Mouse (Mus musculus): Measurements from ENCODE around the gene Gm20388. TPM values are rescaled to one million over a fixed set of nuclear protein-coding genes. Genes with fewer than 3 reads are reported as not detected.
A peak's percentile ranks its signal among the peaks of the same experiment; 100 is the strongest.

The Gm20388 gene
- polyA plus RNA-seq, 1 experiment from 2014 or later: not detected

DNA sequence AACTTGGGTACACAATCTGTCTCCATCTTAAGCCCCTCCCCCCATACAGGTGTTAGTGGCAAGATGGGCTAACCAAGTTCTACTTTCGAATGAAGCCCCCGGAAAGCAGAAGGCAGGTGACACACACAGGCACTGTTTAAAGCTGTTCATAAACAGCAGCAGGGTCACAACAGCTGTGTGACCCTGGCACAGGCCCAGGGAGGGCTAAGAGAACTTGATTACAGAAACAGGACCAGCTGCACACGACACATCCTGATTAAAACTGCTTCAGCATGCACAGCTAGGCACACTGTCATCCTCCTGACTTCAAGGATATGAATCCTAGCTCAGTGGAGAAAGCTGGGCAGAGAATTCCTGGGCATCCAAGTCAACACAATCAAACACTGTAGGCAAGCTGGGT, 1551.5 kb downstream of the Gm20388 start:
- Histone ChIP-seq H3K4me2 (replicated peaks; ENCODE audit: low read depth) (no peak overlapping the region), H3K9ac (ENCODE audit: low read length) (no peak overlapping the region), H3K9me3 (ENCODE audit: control insufficient read depth, low read length) (no peaks in the 10 kb centered on the region), H3K27me3 (ENCODE audit: control insufficient read depth, insufficient read depth, low read length) (no peaks in the 10 kb centered on the region), H3K36me3 (ENCODE audit: control insufficient read depth, insufficient read depth, low read length) (no peaks in the 10 kb centered on the region), H3K27ac (replicated peaks) (no peak overlapping the region), H3K4me3 (ENCODE audit: low read depth, low read length) (no peak overlapping the region), H3K4me1 (replicated peaks; ENCODE audit: control insufficient read depth, insufficient read depth) (no peaks in the 10 kb centered on the region; the same call in 1 of the 2 replicates)
- TF ChIP-seq EP300 (optimal IDR thresholded peaks at IDR 0.05) (no peak), CTCF (IDR thresholded peaks at IDR 0.05; ENCODE audit: low read depth) (no peak)
- WGBS: 52% methylated on average over 3 of the region's 3 CpGs
- DNase-seq (ENCODE audit: low spot score) (no peak), ATAC-seq (ENCODE audit: low FRiP score, low TSS enrichment) (no peak)

- Histone ChIP-seq H3K36me3 (ENCODE audit: control insufficient read depth, insufficient read depth, low read length) (no peaks in the 10 kb centered on the region), H3K4me1 (replicated peaks; ENCODE audit: control insufficient read depth, insufficient read depth) (no peaks in the 10 kb centered on the region), H3K4me3 (ENCODE audit: low read depth, low read length) (no peak overlapping the region), H3K9me3 (ENCODE audit: control insufficient read depth, low read length) (no peaks in the 10 kb centered on the region), H3K4me2 (replicated peaks; ENCODE audit: low read depth) (no peak overlapping the region), H3K9ac (ENCODE audit: low read length) (no peak overlapping the region), H3K27me3 (ENCODE audit: control insufficient read depth, insufficient read depth, low read length) (no peaks in the 10 kb centered on the region), H3K27ac (replicated peaks) (no peak overlapping the region)
- 77% methylated on average over 49 of the region's 49 CpGs for WGBS
- peak; percentile 38; the same call in 1 of the 2 replicates for ATAC-seq (ENCODE audit: low FRiP score, low TSS enrichment)
- no peak for DNase-seq (ENCODE audit: low spot score)
- TF ChIP-seq EP300 (optimal IDR thresholded peaks at IDR 0.05): no peak
- no peak for TF ChIP-seq CTCF (IDR thresholded peaks at IDR 0.05; ENCODE audit: low read depth)
Measured at GRCm38 (mm10) chr8:121468083-121469071, 1557.7 kb downstream of the Gm20388 start.

DNA sequence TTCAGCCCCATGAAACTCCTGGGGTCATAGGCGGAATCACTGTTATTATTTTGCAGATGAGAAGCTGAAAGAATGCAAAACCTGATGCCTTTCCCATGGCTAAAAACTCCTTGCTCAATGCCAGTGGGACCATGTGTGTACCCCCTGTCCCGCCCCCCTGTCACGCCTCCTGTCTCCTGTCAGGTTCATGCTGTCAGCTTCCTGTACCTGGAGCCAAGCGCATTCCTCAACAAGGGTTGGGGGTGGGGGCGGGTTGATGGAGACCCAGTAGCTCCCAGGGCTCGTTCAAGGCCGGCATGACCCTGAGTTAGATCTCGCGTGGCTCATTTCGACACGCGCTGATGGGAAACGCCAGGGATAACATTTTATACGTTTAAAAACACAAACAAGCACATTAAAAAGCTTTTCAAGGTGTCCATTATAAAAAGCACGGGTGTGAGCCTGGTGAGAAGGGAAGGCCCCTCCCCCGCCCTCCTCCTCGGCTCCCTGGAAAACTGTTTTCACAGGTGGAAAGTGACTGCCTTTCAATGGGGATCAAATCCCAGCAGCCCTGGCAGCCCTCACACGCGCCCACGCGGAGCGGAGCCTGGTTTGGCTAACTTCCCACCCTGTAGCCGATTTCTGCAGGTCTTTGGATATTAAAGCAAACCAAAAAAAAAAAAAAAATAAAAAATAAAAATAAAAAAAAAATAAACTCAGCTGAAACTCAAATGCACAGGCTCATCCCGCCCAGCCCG, 1563.7 kb downstream of the Gm20388 start:
- H3K9ac ChIP-seq (ENCODE audit: low read length): no peak overlapping the region
- H3K27ac ChIP-seq (replicated peaks): no peak overlapping the region
- ATAC-seq (ENCODE audit: low FRiP score, low TSS enrichment): no peak
- DNase-seq (ENCODE audit: low spot score): no peak
- no peak overlapping the region for H3K4me3 ChIP-seq (ENCODE audit: low read depth, low read length)
- TF ChIP-seq EP300 (optimal IDR thresholded peaks at IDR 0.05): no peak
- no peak for TF ChIP-seq CTCF (IDR thresholded peaks at IDR 0.05; ENCODE audit: low read depth)
- 0 out of 2 replicates have a peak overlapping the region, but pooled peaks have one; percentile 8 for H3K4me2 ChIP-seq (replicated peaks; ENCODE audit: low read depth)
- peaks cover 4% of the 10 kb centered on the region; the same call in 1 of the 2 replicates for H3K4me1 ChIP-seq (replicated peaks; ENCODE audit: control insufficient read depth, insufficient read depth)
- WGBS: 12% methylated on average over 25 of the region's 25 CpGs
- H3K9me3 ChIP-seq (ENCODE audit: control insufficient read depth, low read length): no peaks in the 10 kb centered on the region
- no peaks in the 10 kb centered on the region for H3K27me3 ChIP-seq (ENCODE audit: control insufficient read depth, insufficient read depth, low read length)
- no peaks in the 10 kb centered on the region for H3K36me3 ChIP-seq (ENCODE audit: control insufficient read depth, insufficient read depth, low read length)

DNA sequence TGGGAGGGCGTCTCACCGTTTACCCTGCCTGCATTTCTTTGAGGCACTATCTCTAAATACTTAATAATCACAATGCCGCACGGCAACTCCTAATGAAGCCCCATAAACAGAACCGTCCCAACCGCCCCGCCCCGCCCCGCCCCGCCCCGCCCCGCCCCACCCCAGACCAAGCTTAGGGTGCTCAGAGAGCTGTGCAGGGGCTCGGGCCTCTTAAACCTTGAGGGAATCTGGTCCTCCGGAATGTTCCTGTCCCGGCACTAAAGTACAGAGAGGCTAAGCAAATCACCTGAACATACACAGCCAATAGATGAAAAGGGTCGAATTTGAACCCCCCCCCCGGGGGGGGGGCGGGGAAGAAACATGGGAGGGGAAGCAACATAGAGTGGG, 1564.2 kb downstream of the Gm20388 start:
- TF ChIP-seq CTCF (IDR thresholded peaks at IDR 0.05; ENCODE audit: low read depth) (no peak), EP300 (optimal IDR thresholded peaks at IDR 0.05) (no peak)
- Histone ChIP-seq H3K4me2 (replicated peaks; ENCODE audit: low read depth) (0 out of 2 replicates have a peak overlapping the region, but pooled peaks have one; percentile 8), H3K9ac (ENCODE audit: low read length) (no peak overlapping the region), H3K27me3 (ENCODE audit: control insufficient read depth, insufficient read depth, low read length) (no peaks in the 10 kb centered on the region), H3K36me3 (ENCODE audit: control insufficient read depth, insufficient read depth, low read length) (no peaks in the 10 kb centered on the region), H3K27ac (replicated peaks) (no peak overlapping the region), H3K9me3 (ENCODE audit: control insufficient read depth, low read length) (no peaks in the 10 kb centered on the region), H3K4me1 (replicated peaks; ENCODE audit: control insufficient read depth, insufficient read depth) (peaks cover 4% of the 10 kb centered on the region; the same call in 1 of the 2 replicates), H3K4me3 (ENCODE audit: low read depth, low read length) (no peak overlapping the region)
- no peak for ATAC-seq (ENCODE audit: low FRiP score, low TSS enrichment)
- WGBS: 4% methylated on average over 17 of the region's 18 CpGs
- DNase-seq (ENCODE audit: low spot score): no peak

DNA sequence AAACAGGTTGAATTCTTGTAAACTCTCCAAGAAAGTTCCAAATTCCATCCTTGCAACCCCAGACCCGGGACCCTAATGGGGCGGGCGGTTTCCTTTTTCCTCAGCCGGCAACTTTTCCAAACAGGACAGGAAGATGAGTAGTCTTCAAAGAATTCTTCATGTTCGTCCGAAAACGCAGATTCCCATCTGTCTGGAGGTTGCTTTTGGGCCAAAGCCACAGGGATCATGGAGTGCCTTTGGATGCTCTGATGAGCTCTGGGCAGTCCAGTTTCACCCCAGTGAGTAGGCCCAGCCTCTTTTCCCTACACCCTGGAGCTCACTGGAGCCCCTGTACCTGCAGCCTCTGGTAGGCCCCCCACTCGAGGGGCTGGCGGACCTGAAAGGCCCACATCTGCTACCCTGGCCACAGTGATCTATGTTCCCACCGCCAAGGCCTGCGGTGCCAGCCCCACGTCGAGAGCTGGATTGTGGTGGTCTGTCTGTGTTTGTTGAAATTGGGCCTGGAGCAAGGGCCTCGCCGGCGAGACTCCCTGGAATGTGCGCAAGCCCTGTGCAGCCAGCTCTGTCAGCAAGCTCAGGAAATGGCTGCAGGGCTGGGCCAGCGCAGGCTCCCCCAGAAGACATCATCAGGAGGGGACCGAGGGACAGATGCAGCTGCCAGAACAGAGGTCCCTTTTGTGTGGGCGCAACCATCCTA, 1567.4 kb downstream of the Gm20388 start:
- H3K27ac ChIP-seq (replicated peaks): no peak overlapping the region
- TF ChIP-seq CTCF (IDR thresholded peaks at IDR 0.05; ENCODE audit: low read depth): no peak
- no peak for TF ChIP-seq EP300 (optimal IDR thresholded peaks at IDR 0.05)
- WGBS: 52% methylated on average over 20 of the region's 20 CpGs
- no peaks in the 10 kb centered on the region for H3K9me3 ChIP-seq (ENCODE audit: control insufficient read depth, low read length)
- H3K36me3 ChIP-seq (ENCODE audit: control insufficient read depth, insufficient read depth, low read length): no peaks in the 10 kb centered on the region
- H3K4me3 ChIP-seq (ENCODE audit: low read depth, low read length): no peak overlapping the region
- DNase-seq (ENCODE audit: low spot score) (no peak), ATAC-seq (ENCODE audit: low FRiP score, low TSS enrichment) (no peak)
- peaks cover 8% of the 10 kb centered on the region; the same call in 1 of the 2 replicates for H3K4me1 ChIP-seq (replicated peaks; ENCODE audit: control insufficient read depth, insufficient read depth)
- H3K9ac ChIP-seq (ENCODE audit: low read length): no peak overlapping the region
- H3K27me3 ChIP-seq (ENCODE audit: control insufficient read depth, insufficient read depth, low read length): no peaks in the 10 kb centered on the region
- no peak overlapping the region for H3K4me2 ChIP-seq (replicated peaks; ENCODE audit: low read depth)
